Mouse (Mus musculus) lung, postnatal 0 days (tissue): ENCODE data around the gene Efna4.

Experiments
- CTCF ChIP-seq: IDR thresholded peaks from 2 replicates; pipeline ENCODE4 v1.5.1; 2016; ENCODE audit warnings: antibody characterized with exemption, mild to moderate bottlenecking
- EP300 ChIP-seq: IDR thresholded peaks from 2 replicates; pipeline ENCODE4 v1.6.1; 2016; ENCODE audit warnings: antibody characterized with exemption, mild to moderate bottlenecking, control low read depth

DNA sequence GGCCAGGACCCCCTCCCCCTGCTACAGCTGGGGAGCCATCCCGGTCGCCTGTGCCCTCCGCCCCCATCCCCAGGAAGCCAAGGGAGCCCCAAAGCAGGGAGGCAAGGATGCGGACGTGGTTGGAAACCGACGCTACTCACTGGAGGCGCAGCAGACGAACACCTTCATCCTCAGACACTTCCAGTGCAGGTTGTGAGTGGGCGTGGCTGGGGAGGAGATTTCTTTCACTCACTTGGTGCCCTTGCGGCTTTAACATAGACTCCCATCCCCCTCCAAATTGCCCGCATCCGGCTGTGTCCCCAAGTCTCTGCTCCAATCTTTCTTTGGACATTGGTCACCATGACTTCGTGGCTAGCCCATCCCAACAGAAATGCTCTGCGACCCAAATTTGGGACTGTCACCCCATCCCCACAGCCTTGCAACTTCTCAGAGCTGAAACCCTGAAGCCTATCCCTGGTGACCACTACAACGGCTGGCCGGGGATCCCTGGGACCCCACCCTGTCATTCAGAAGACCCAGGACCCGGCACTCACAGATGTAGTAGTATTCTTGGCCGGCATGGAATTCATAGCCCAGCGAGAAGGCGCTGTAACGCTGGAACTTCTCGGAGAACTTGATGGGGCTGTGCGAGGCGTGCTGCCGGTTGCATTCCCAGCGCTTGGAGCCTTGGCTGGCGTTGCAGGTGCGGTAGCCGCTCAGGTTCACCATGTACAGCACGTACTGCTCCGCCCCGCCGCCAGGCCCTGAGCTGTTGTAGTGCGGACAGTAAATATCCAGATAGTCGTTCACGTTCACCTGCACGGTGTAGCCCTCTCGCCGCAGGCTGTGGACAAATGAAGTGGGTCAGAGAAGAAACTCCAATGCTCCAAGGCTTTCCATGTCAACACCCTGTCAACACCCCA is 21.6 kb downstream of the Efna4 start:
- TF ChIP-seq CTCF, result no peak
- no peak for TF ChIP-seq EP300
